Mouse (Mus musculus) liver, embryonic 13.5 days (tissue): ENCODE results near the gene Muc1. TPM values are rescaled to one million over a fixed set of nuclear protein-coding genes. Genes with fewer than 3 reads are reported as not detected.

Experiments
- ATAC-seq: fragments of 200-750 bp; cut with Nextera tagmentation; 2 replicates; pipeline ENCODE4 v1.8.0; 2017; ENCODE audit warnings: low read depth, mild to moderate bottlenecking, moderate number of reproducible peaks, moderate library complexity
- DNase-seq: peaks from one replicate; pipeline ENCODE4 v3.0.0; 2022
- H3K27ac ChIP-seq: fragments of 300-500 bp; sonication (generic); 2 replicates; pipeline ENCODE4 v1.5.1; 2015; ENCODE audit warnings: moderate library complexity, mild to moderate bottlenecking, inconsistent platforms
- H3K27me3 ChIP-seq: fragments of 300-500 bp; sonication (generic); 2 replicates; pipeline ENCODE4 v1.6.1; 2015; ENCODE audit warnings: mild to moderate bottlenecking, inconsistent platforms
- H3K36me3 ChIP-seq: fragments of 300-500 bp; sonication (generic); 2 replicates; pipeline ENCODE4 v1.6.1; 2015; ENCODE audit warnings: mild to moderate bottlenecking, inconsistent platforms
- H3K4me1 ChIP-seq: fragments of 300-500 bp; sonication (generic); replicated peaks from 2 replicates; pipeline ENCODE4 v1.6.1; 2015; ENCODE audit warnings: inconsistent platforms
- H3K4me2 ChIP-seq: fragments of 300-500 bp; sonication (generic); 2 replicates; pipeline ENCODE4 v1.6.1; 2015; ENCODE audit warnings: inconsistent platforms, mild to moderate bottlenecking, moderate library complexity
- H3K4me3 ChIP-seq: fragments of 300-500 bp; sonication (generic); replicated peaks from 2 replicates; pipeline ENCODE4 v1.5.1; 2015; ENCODE audit warnings: mild to moderate bottlenecking, inconsistent platforms
- H3K9ac ChIP-seq: fragments of 300-500 bp; sonication (generic); 2 replicates; pipeline ENCODE4 v1.6.1; 2015; ENCODE audit warnings: mild to moderate bottlenecking, inconsistent platforms
- H3K9me3 ChIP-seq: fragments of 300-500 bp; sonication (generic); replicated peaks from 2 replicates; pipeline ENCODE4 v1.6.1; 2016; ENCODE audit warnings: inconsistent platforms
- WGBS: fragments of 180-500 bp; shearing (Covaris S2); methylation state at CpG from one replicate; pipeline ENCODE4 v1.1.7; 2015; ENCODE audit not compliant: insufficient replicate concordance; 5-methylcytosine and 5-hydroxymethylcytosine counted together
- polyA plus RNA-seq: library from polyadenylated mRNA; unstranded; fragments of >200 nt; fragmentation: Nextera tagmentation; extraction: Ambion mirVana; gene quantifications from 2 replicates; pipeline ENCODE4 v1.2.1, GENCODE M21; 2015

The Muc1 gene
- polyA plus RNA-seq, 1 experiment from 2014 or later: 0.14 TPM

- peaks cover 26% of the 10 kb centered on the region for H3K4me1 ChIP-seq
- no peaks in the 10 kb centered on the region for H3K9me3 ChIP-seq
- DNase-seq (no peak), ATAC-seq (no peak)
- H3K4me3 ChIP-seq: no peak overlapping the region
- no peak overlapping the region for H3K4me2 ChIP-seq
- H3K27me3 ChIP-seq: peaks cover 14% of the 10 kb centered on the region; the same call in 1 of the 2 replicates
- no peak overlapping the region for H3K9ac ChIP-seq
- no peak overlapping the region for H3K27ac ChIP-seq
- 82% methylated on average over 2 of the region's 2 CpGs for WGBS
- H3K36me3 ChIP-seq: no peaks in the 10 kb centered on the region
These were observed 35.0 kb upstream of the Muc1 start for GRCm38 (mm10) chr3:89193853-89194252.

GRCm38 (mm10) chr3:89195979-89196877 is 32.6 kb upstream of the Muc1 start:
- WGBS: 6% methylated on average over 33 of the region's 33 CpGs
- H3K4me1 ChIP-seq: peaks cover 21% of the 10 kb centered on the region

GRCm38 (mm10) chr3:89199839-89200238 is 29.0 kb upstream of the Muc1 start:
- WGBS: 41% methylated on average over 3 of the region's 3 CpGs
- no peak overlapping the region for H3K9ac ChIP-seq
- peaks cover 14% of the 10 kb centered on the region; the same call in 1 of the 2 replicates for H3K27me3 ChIP-seq
- no peak overlapping the region for H3K4me2 ChIP-seq
- no peak for ATAC-seq
- H3K9me3 ChIP-seq: no peaks in the 10 kb centered on the region
- no peak for DNase-seq
- no peak overlapping the region for H3K4me3 ChIP-seq
- H3K36me3 ChIP-seq: 0 out of 2 replicates have a peak, but pooled peaks cover 6% of the 10 kb centered on the region
- H3K27ac ChIP-seq: no peak overlapping the region
- H3K4me1 ChIP-seq: peaks cover 33% of the 10 kb centered on the region

More at GRCm38 (mm10) chr3:89195979-89196877, 32.6 kb upstream of the Muc1 start:
- H3K27me3 ChIP-seq: peaks cover 14% of the 10 kb centered on the region; the same call in 1 of the 2 replicates
- peak overlapping the region; percentile 61 for H3K4me3 ChIP-seq
- H3K27ac ChIP-seq: peak overlapping the region; percentile 71
- H3K9ac ChIP-seq: peak overlapping the region; percentile 69
- no peaks in the 10 kb centered on the region for H3K9me3 ChIP-seq
- ATAC-seq (peak; percentile 95), DNase-seq (peak; percentile 80)
- no peaks in the 10 kb centered on the region for H3K36me3 ChIP-seq
- H3K4me2 ChIP-seq: peak overlapping the region; percentile 84

GRCm38 (mm10) chr3:89202253-89203141 is 26.4 kb upstream of the Muc1 start, which contains the start of gene Gba:
TSS of gene Gba (plus strand) at chr3:89202928.
- 20% methylated on average over 13 of the region's 13 CpGs for WGBS
- H3K4me1 ChIP-seq: peaks cover 12% of the 10 kb centered on the region
- H3K27ac ChIP-seq: peak within 1 kb of the TSS; percentile 60
- peaks cover 28% of the 10 kb centered on the region for H3K36me3 ChIP-seq
- H3K27me3 ChIP-seq: 0 out of 2 replicates have a peak, but pooled peaks cover 6% of the 10 kb centered on the region
- DNase-seq: peak; percentile 79
- peak; percentile 81 for ATAC-seq
- H3K4me2 ChIP-seq: peak within 1 kb of the TSS; percentile 81
- H3K4me3 ChIP-seq: peak within 1 kb of the TSS; percentile 69
- H3K9me3 ChIP-seq: no peaks in the 10 kb centered on the region
- peak within 1 kb of the TSS; percentile 75 for H3K9ac ChIP-seq

GRCm38 (mm10) chr3:89203142-89203514 is 25.7 kb upstream of the Muc1 start:
- DNase-seq: no peak

GRCm38 (mm10) chr3:89206079-89206478 is 22.8 kb upstream of the Muc1 start:
- Histone ChIP-seq H3K36me3 (peaks cover 64% of the 10 kb centered on the region), H3K9ac (no peak overlapping the region), H3K4me2 (no peak overlapping the region), H3K9me3 (no peaks in the 10 kb centered on the region), H3K4me1 (peaks cover 15% of the 10 kb centered on the region), H3K4me3 (no peak overlapping the region), H3K27me3 (no peaks in the 10 kb centered on the region), H3K27ac (no peak overlapping the region)
- WGBS: 84% methylated on average over 7 of the region's 7 CpGs
- DNase-seq (no peak), ATAC-seq (no peak)

More at GRCm38 (mm10) chr3:89203142-89203514, 25.7 kb upstream of the Muc1 start:
- ATAC-seq: peak; percentile 30; the same call in 1 of the 2 replicates
- Histone ChIP-seq H3K9me3 (no peaks in the 10 kb centered on the region), H3K4me3 (peak overlapping the region; percentile 69), H3K27me3 (0 out of 2 replicates have a peak, but pooled peaks cover 2% of the 10 kb centered on the region), H3K9ac (peak overlapping the region; percentile 75), H3K27ac (peak overlapping the region; percentile 60), H3K4me1 (peaks cover 12% of the 10 kb centered on the region), H3K36me3 (peaks cover 34% of the 10 kb centered on the region), H3K4me2 (peak overlapping the region; percentile 81)
- WGBS: 26% methylated on average over 5 of the region's 5 CpGs

GRCm38 (mm10) chr3:89206695-89207094 is 22.2 kb upstream of the Muc1 start:
- DNase-seq: no peak

GRCm38 (mm10) chr3:89208075-89208657 is 20.7 kb upstream of the Muc1 start:
- ATAC-seq: no peak
- H3K27me3 ChIP-seq: no peaks in the 10 kb centered on the region
- no peak overlapping the region for H3K9ac ChIP-seq
- no peak overlapping the region for H3K27ac ChIP-seq
- H3K36me3 ChIP-seq: peaks cover 64% of the 10 kb centered on the region
- no peak overlapping the region for H3K4me2 ChIP-seq
- peaks cover 28% of the 10 kb centered on the region for H3K4me1 ChIP-seq
- no peaks in the 10 kb centered on the region for H3K9me3 ChIP-seq
- WGBS: 82% methylated on average over 13 of the region's 13 CpGs
- DNase-seq: no peak
- no peak overlapping the region for H3K4me3 ChIP-seq

More at GRCm38 (mm10) chr3:89206695-89207094, 22.2 kb upstream of the Muc1 start:
- no peaks in the 10 kb centered on the region for H3K9me3 ChIP-seq
- H3K4me2 ChIP-seq: no peak overlapping the region
- H3K4me3 ChIP-seq: no peak overlapping the region
- H3K36me3 ChIP-seq: peaks cover 64% of the 10 kb centered on the region
- ATAC-seq: no peak
- H3K27me3 ChIP-seq: no peaks in the 10 kb centered on the region
- WGBS: 64% methylated on average over 2 of the region's 2 CpGs
- no peak overlapping the region for H3K27ac ChIP-seq
- peaks cover 18% of the 10 kb centered on the region for H3K4me1 ChIP-seq
- no peak overlapping the region for H3K9ac ChIP-seq

GRCm38 (mm10) chr3:89208736-89209135 is 20.1 kb upstream of the Muc1 start:
- Histone ChIP-seq H3K4me1 (peaks cover 26% of the 10 kb centered on the region), H3K9ac (no peak overlapping the region), H3K27me3 (no peaks in the 10 kb centered on the region), H3K4me2 (no peak overlapping the region), H3K36me3 (peaks cover 64% of the 10 kb centered on the region), H3K4me3 (no peak overlapping the region), H3K27ac (no peak overlapping the region), H3K9me3 (no peaks in the 10 kb centered on the region)
- DNase-seq (no peak), ATAC-seq (no peak)
- WGBS: 87% methylated on average over 6 of the region's 6 CpGs

GRCm38 (mm10) chr3:89209731-89210130 is 19.1 kb upstream of the Muc1 start:
- Histone ChIP-seq H3K4me3 (no peak overlapping the region), H3K9me3 (no peaks in the 10 kb centered on the region), H3K27me3 (no peaks in the 10 kb centered on the region), H3K9ac (no peak overlapping the region), H3K36me3 (peaks cover 58% of the 10 kb centered on the region), H3K4me1 (peaks cover 30% of the 10 kb centered on the region), H3K27ac (no peak overlapping the region), H3K4me2 (no peak overlapping the region)
- 76% methylated on average over 7 of the region's 7 CpGs for WGBS
- no peak for ATAC-seq
- no peak for DNase-seq
